In the genomic region with DNA sequence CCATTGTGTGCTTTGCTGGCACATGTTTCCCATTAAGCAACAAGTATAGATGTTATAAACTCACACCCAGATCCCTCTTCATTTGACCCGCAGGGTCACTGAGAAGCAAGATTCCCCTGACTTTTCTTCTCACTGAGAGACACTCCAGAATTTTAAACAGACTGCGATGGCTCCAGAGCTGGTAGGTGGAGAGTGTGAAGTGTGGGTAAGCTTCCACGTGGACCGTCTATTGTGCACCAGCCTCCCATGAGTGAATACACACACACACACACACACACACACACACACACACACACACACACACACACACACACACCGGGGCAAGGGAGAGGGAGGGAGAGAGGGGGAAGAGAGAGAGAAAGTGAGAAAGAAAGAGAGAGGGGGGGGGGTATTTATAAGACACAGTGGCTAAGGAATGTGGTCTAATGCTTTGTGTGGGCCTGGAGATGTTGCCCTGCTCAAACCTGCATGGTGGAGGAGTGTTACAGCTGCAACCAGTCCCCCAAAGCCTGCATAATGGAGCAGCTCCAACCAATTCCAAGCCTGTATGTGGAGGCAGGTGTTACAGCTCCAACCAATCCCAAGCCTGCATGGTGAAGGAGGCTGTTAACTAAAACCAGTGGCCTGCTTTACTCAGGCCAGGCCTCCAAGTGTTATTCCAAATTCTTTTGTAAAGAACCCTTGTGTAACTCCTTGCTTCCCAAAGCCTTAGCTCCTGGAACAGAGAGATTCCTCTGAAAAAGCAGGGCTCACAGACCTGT, we compare ENCODE assay signal across 16 mouse cellular contexts.
DNase-seq lines count a peak whose midpoint lies in the region; ATAC-seq and TF ChIP-seq lines count a peak whose summit lies in the region.
"Had no signal": no experiment of that assay in that cellular context is flagged by ENCODE, and none has a peak within 500 bp of the region (broad histone marks: within the 10 kb centered on the region; RNA-seq: fewer than 3 reads in every experiment).

No protein-coding gene starts in this region.

- TF ChIP-seq CTCF in brain, embryonic 14.5 days (IDR thresholded peaks at IDR 0.05; ENCODE audit: borderline replicate concordance, extremely low read depth, insufficient read depth, insufficient read length) = no peak

- H3K36me3 ChIP-seq in forebrain, embryonic 10.5 days (replicated peaks) = no peaks in the 10 kb centered on the region
- H3K36me3 ChIP-seq in forebrain, embryonic 16.5 days (ENCODE audit: control insufficient read depth, insufficient read depth) = no peaks in the 10 kb centered on the region
- no peaks in the 10 kb centered on the region for H3K36me3 ChIP-seq in limb, embryonic 10.5 days
- H3K36me3 ChIP-seq: embryonic facial prominence, embryonic 10.5 days; liver, embryonic 15.5 days had no signal

- no peak overlapping the region for H3K9ac ChIP-seq in forebrain, embryonic 16.5 days (replicated peaks; ENCODE audit: low read depth, low read length)
- H3K9ac ChIP-seq: liver, embryonic 15.5 days had no signal

- TF ChIP-seq POLR2A in brain, embryonic 14.5 days (IDR thresholded peaks at IDR 0.05; ENCODE audit: borderline replicate concordance, extremely low read depth, insufficient read depth, insufficient read length, poor library complexity, severe bottlenecking) = no peak

- H3K4me1 ChIP-seq in forebrain, embryonic 10.5 days = peaks cover 13% of the 10 kb centered on the region
- peaks cover 3% of the 10 kb centered on the region for H3K4me1 ChIP-seq in forebrain, embryonic 16.5 days (replicated peaks; ENCODE audit: control insufficient read depth, insufficient read depth, low read length)
- peaks cover 10% of the 10 kb centered on the region; the same call in 1 of the 2 replicates for H3K4me1 ChIP-seq in limb, embryonic 10.5 days
- H3K4me1 ChIP-seq: liver, embryonic 15.5 days; megakaryocyte, embryonic 14.5 days had no signal

- no peaks in the 10 kb centered on the region for H3K9me3 ChIP-seq in forebrain, embryonic 10.5 days
- no peaks in the 10 kb centered on the region for H3K9me3 ChIP-seq in forebrain, embryonic 16.5 days (ENCODE audit: control insufficient read depth, low read length)
- no peaks in the 10 kb centered on the region for H3K9me3 ChIP-seq in limb, embryonic 10.5 days (replicated peaks)
- H3K9me3 ChIP-seq: embryonic facial prominence, embryonic 10.5 days; liver, embryonic 15.5 days had no signal

- H3K27me3 ChIP-seq in forebrain, embryonic 10.5 days (ENCODE audit: poor library complexity, severe bottlenecking) = no peaks in the 10 kb centered on the region
- no peaks in the 10 kb centered on the region for H3K27me3 ChIP-seq in forebrain, embryonic 16.5 days (replicated peaks; ENCODE audit: control insufficient read depth, insufficient read depth, low read length)
- no peaks in the 10 kb centered on the region for H3K27me3 ChIP-seq in limb, embryonic 10.5 days (ENCODE audit: low read depth, poor library complexity, severe bottlenecking)
- H3K27me3 ChIP-seq: CH12.LX; liver, embryonic 15.5 days; megakaryocyte, embryonic 14.5 days had no signal

- H3K4me3 ChIP-seq in forebrain, embryonic 10.5 days = no peak overlapping the region
- no peak overlapping the region for H3K4me3 ChIP-seq in forebrain, embryonic 16.5 days (replicated peaks; ENCODE audit: low read length)
- H3K4me3 ChIP-seq in limb, embryonic 10.5 days = no peak overlapping the region
- H3K4me3 ChIP-seq: embryonic facial prominence, embryonic 10.5 days; liver, embryonic 15.5 days; megakaryocyte, embryonic 14.5 days had no signal

- 75% methylated on average over 5 of the region's 5 CpGs for WGBS in forebrain, embryonic 10.5 days
- WGBS in forebrain, embryonic 16.5 days = 70% methylated on average over 4 of the region's 5 CpGs
- 80% methylated on average over 4 of the region's 5 CpGs for WGBS in limb, embryonic 10.5 days

- DNase-seq in forebrain, embryonic 10.5 days (ENCODE audit: extremely low spot score, low spot score) = peak; percentile 25
- DNase-seq in lung, postnatal 36 days = peak; percentile 1
- no peak for DNase-seq in lung, postnatal 4 days
- peak; percentile 56 for DNase-seq in brain, embryonic 14.5 days (ENCODE audit: low read depth)
- no peak for DNase-seq in limb, embryonic 10.5 days (ENCODE audit: low spot score)
- DNase-seq in thymus, adult 18-20 months = no peak
- DNase-seq in retina, embryonic 14.5 days (ENCODE audit: low spot score) = no peak
- DNase-seq: cerebellum, postnatal 14 days; kidney, adult 8-10 months; kidney, postnatal 4 days; right cerebral cortex, postnatal 4 days had no signal

- H3K27ac ChIP-seq in forebrain, embryonic 10.5 days = peak overlapping the region; percentile 73
- no peak overlapping the region for H3K27ac ChIP-seq in forebrain, embryonic 16.5 days (ENCODE audit: low read length)
- peak overlapping the region; percentile 42; the same call in 1 of the 2 replicates for H3K27ac ChIP-seq in limb, embryonic 10.5 days
- H3K27ac ChIP-seq: embryonic facial prominence, embryonic 10.5 days; liver, embryonic 15.5 days had no signal

- no peak overlapping the region for H3K4me2 ChIP-seq in forebrain, embryonic 16.5 days (ENCODE audit: low read length)
- H3K4me2 ChIP-seq: liver, embryonic 15.5 days had no signal

- ATAC-seq in forebrain, embryonic 16.5 days = no peak

Comparison
In these comparisons a context has a peak if more than half of its experiments do, and no peak if none do; other contexts are left out.
1. DNase-seq: peak in forebrain, embryonic 10.5 days (single experiment), lung, postnatal 36 days (single experiment) and brain, embryonic 14.5 days (single experiment); none in lung, postnatal 4 days (0 of 2), limb, embryonic 10.5 days (single experiment), thymus, adult 18-20 months (0 of 2) and retina, embryonic 14.5 days (single experiment).